Mouse (Mus musculus): Measurements from ENCODE around the gene Gm10277.

Gene Gm10277

GRCm38 (mm10) chr11:77787707-77788106 lies at the start of gene Gm10277:
TSS of gene Gm10277 (minus strand) at chr11:77787747.
- TF ChIP-seq GATA4 (IDR thresholded peaks at IDR 0.05; ENCODE audit: insufficient replicate concordance, low read length) = no peak

- no peak for TF ChIP-seq GATA4 (IDR thresholded peaks at IDR 0.05; ENCODE audit: insufficient replicate concordance, low read length)
Measured at GRCm38 (mm10) chr11:77836751-77837150, 49.2 kb upstream of the Gm10277 start.

GRCm38 (mm10) chr11:77836290-77836689 lies 48.7 kb upstream of the Gm10277 start:
- no peak for TF ChIP-seq GATA4 (IDR thresholded peaks at IDR 0.05; ENCODE audit: insufficient replicate concordance, low read length)

GRCm38 (mm10) chr11:77835109-77835508 lies 47.6 kb upstream of the Gm10277 start:
- TF ChIP-seq GATA4 (IDR thresholded peaks at IDR 0.05; ENCODE audit: insufficient replicate concordance, low read length) = no peak

- TF ChIP-seq GATA4 (IDR thresholded peaks at IDR 0.05; ENCODE audit: insufficient replicate concordance, low read length) = no peak
Measured at GRCm38 (mm10) chr11:77832541-77832940, 45.0 kb upstream of the Gm10277 start.

GRCm38 (mm10) chr11:77830875-77831274 lies 43.3 kb upstream of the Gm10277 start:
- TF ChIP-seq GATA4 (IDR thresholded peaks at IDR 0.05; ENCODE audit: insufficient replicate concordance, low read length) = no peak

GRCm38 (mm10) chr11:77829043-77829841 lies 41.7 kb upstream of the Gm10277 start:
- TF ChIP-seq GATA4 (IDR thresholded peaks at IDR 0.05; ENCODE audit: insufficient replicate concordance, low read length) = peak; percentile 49; the same call in 1 of the 2 replicates

- TF ChIP-seq GATA4 (IDR thresholded peaks at IDR 0.05; ENCODE audit: insufficient replicate concordance, low read length) = no peak
Measured at GRCm38 (mm10) chr11:77828163-77828562, 40.6 kb upstream of the Gm10277 start.

GRCm38 (mm10) chr11:77827241-77827995 lies 39.9 kb upstream of the Gm10277 start:
- TF ChIP-seq GATA4 (IDR thresholded peaks at IDR 0.05; ENCODE audit: insufficient replicate concordance, low read length) = no peak

- peak; percentile 47; the same call in 1 of the 2 replicates for TF ChIP-seq GATA4 (IDR thresholded peaks at IDR 0.05; ENCODE audit: insufficient replicate concordance, low read length)
Measured at GRCm38 (mm10) chr11:77826311-77826710, 38.8 kb upstream of the Gm10277 start.

- TF ChIP-seq GATA4 (IDR thresholded peaks at IDR 0.05; ENCODE audit: insufficient replicate concordance, low read length) = no peak
Measured at GRCm38 (mm10) chr11:77825853-77826252, 38.3 kb upstream of the Gm10277 start.

- no peak for TF ChIP-seq GATA4 (IDR thresholded peaks at IDR 0.05; ENCODE audit: insufficient replicate concordance, low read length)
Measured at GRCm38 (mm10) chr11:77822781-77823180, 35.2 kb upstream of the Gm10277 start.

- TF ChIP-seq GATA4 (IDR thresholded peaks at IDR 0.05; ENCODE audit: insufficient replicate concordance, low read length) = no peak
Measured at GRCm38 (mm10) chr11:77821648-77822047, 34.1 kb upstream of the Gm10277 start.

- TF ChIP-seq GATA4 (IDR thresholded peaks at IDR 0.05; ENCODE audit: insufficient replicate concordance, low read length) = no peak
Measured at GRCm38 (mm10) chr11:77816003-77816402, 28.5 kb upstream of the Gm10277 start.

- no peak for TF ChIP-seq GATA4 (IDR thresholded peaks at IDR 0.05; ENCODE audit: insufficient replicate concordance, low read length)
Measured at GRCm38 (mm10) chr11:77813969-77814368, 26.4 kb upstream of the Gm10277 start.

GRCm38 (mm10) chr11:77810018-77810417 lies 22.5 kb upstream of the Gm10277 start:
- no peak for TF ChIP-seq GATA4 (IDR thresholded peaks at IDR 0.05; ENCODE audit: insufficient replicate concordance, low read length)
